Mouse (Mus musculus): ENCODE results near the gene Arhgap22. TPM values are rescaled to one million over a fixed set of nuclear protein-coding genes. Genes with fewer than 3 reads are reported as not detected.

Arhgap22 gene
- total and polyA plus RNA-seq, 3 experiments: 0.11 TPM; not detected in 2

- no peak for DNase-seq (ENCODE audit: low read depth, low spot score)
- Histone ChIP-seq H3K9me3 (replicated peaks; ENCODE audit: insufficient read depth, low read length) (no peaks in the 10 kb centered on the region), H3K9ac (ENCODE audit: control insufficient read depth, low read depth, low read length, poor library complexity, severe bottlenecking) (no peak overlapping the region), H3K27me3 (ENCODE audit: control insufficient read depth in 1 of 2, insufficient read depth in 2 of 2, low read length in 2 of 2) (peaks cover 0 to 1% of the 10 kb centered on the region in 2 experiments; a peak in 1 of 4 replicates), H3K4me3 (ENCODE audit: control insufficient read depth in 1 of 2, insufficient read depth in 1 of 2, low read depth in 2 of 2, low read length in 2 of 2) (no peak overlapping the region), H3K27ac (ENCODE audit: control insufficient read depth, low read depth, low read length) (no peak overlapping the region), H3K4me1 (ENCODE audit: control insufficient read depth in 1 of 2, insufficient read depth in 2 of 2, low read length in 2 of 2) (no peaks in the 10 kb centered on the region), H3K36me3 (ENCODE audit: control insufficient read depth in 1 of 2, insufficient read depth in 2 of 2, low read length in 2 of 2) (no peaks in the 10 kb centered on the region), H3K79me2 (ENCODE audit: control insufficient read depth, insufficient read depth, low read length, poor library complexity) (no peaks in the 10 kb centered on the region)
- no peak for TF ChIP-seq ETS1 (IDR thresholded peaks at IDR 0.05; ENCODE audit: low read depth, low read length)
- no peak for TF ChIP-seq KAT2A (conservative IDR thresholded peaks at IDR 0.05; ENCODE audit: low read depth, low read length)
- TF ChIP-seq USF2 (IDR thresholded peaks at IDR 0.05; ENCODE audit: borderline replicate concordance in 1 of 2, insufficient read depth in 1 of 2, low read depth in 1 of 2, low read length in 2 of 2): no peak
- no peak for TF ChIP-seq MXI1 (IDR thresholded peaks at IDR 0.05; ENCODE audit: low read depth, low read length)
- TF ChIP-seq CHD2 (IDR thresholded peaks at IDR 0.05; ENCODE audit: low read length): no peak
- no peak for TF ChIP-seq POLR2AphosphoS2 (IDR thresholded peaks at IDR 0.05; ENCODE audit: low read length)
- TF ChIP-seq NRF1 (IDR thresholded peaks at IDR 0.05; ENCODE audit: insufficient read depth, low read depth, low read length, poor library complexity, severe bottlenecking): no peak
- no peak for TF ChIP-seq HCFC1 (IDR thresholded peaks at IDR 0.05; ENCODE audit: low read depth, low read length)
- no peak for TF ChIP-seq RCOR1 (IDR thresholded peaks at IDR 0.05; ENCODE audit: low read depth, low read length)
- TF ChIP-seq MAFK (IDR thresholded peaks at IDR 0.05; ENCODE audit: borderline replicate concordance, low read depth, low read length): no peak
- TF ChIP-seq CHD1 (IDR thresholded peaks at IDR 0.05; ENCODE audit: low read depth, low read length): no peak
- no peak for TF ChIP-seq MYC (IDR thresholded peaks at IDR 0.05; ENCODE audit: low read depth, low read length)
Observed at GRCm38 (mm10) chr14:33231311-33231710, 17.5 kb downstream of the Arhgap22 start.

GRCm38 (mm10) chr14:33232048-33232447, 18.2 kb downstream of the Arhgap22 start:
- H3K9me3 ChIP-seq (replicated peaks; ENCODE audit: insufficient read depth, low read length): no peaks in the 10 kb centered on the region
- H3K9ac ChIP-seq (ENCODE audit: control insufficient read depth, low read depth, low read length, poor library complexity, severe bottlenecking): no peak overlapping the region
- H3K4me3 ChIP-seq (ENCODE audit: control insufficient read depth in 1 of 2, insufficient read depth in 1 of 2, low read depth in 2 of 2, low read length in 2 of 2): no peak overlapping the region
- no peak overlapping the region for H3K27ac ChIP-seq (ENCODE audit: control insufficient read depth, low read depth, low read length)
- H3K27me3 ChIP-seq (ENCODE audit: control insufficient read depth in 1 of 2, insufficient read depth in 2 of 2, low read length in 2 of 2): peaks cover 0 to 1% of the 10 kb centered on the region in 2 experiments; a peak in 1 of 4 replicates
- no peaks in the 10 kb centered on the region for H3K79me2 ChIP-seq (ENCODE audit: control insufficient read depth, insufficient read depth, low read length, poor library complexity)
- TF ChIP-seq ZNF384 (IDR thresholded peaks at IDR 0.05; ENCODE audit: low read depth, low read length): no peak
- no peak for DNase-seq (ENCODE audit: low read depth, low spot score)
- H3K4me1 ChIP-seq (ENCODE audit: control insufficient read depth in 1 of 2, insufficient read depth in 2 of 2, low read length in 2 of 2): no peaks in the 10 kb centered on the region
- no peaks in the 10 kb centered on the region for H3K36me3 ChIP-seq (ENCODE audit: control insufficient read depth in 1 of 2, insufficient read depth in 2 of 2, low read length in 2 of 2)

GRCm38 (mm10) chr14:33235661-33236060, 21.8 kb downstream of the Arhgap22 start:
- Histone ChIP-seq H3K79me2 (ENCODE audit: control insufficient read depth, insufficient read depth, low read length, poor library complexity) (no peaks in the 10 kb centered on the region), H3K9ac (ENCODE audit: control insufficient read depth, low read depth, low read length, poor library complexity, severe bottlenecking) (no peak overlapping the region), H3K4me1 (ENCODE audit: control insufficient read depth in 1 of 2, insufficient read depth in 2 of 2, low read length in 2 of 2) (no peaks in the 10 kb centered on the region), H3K9me3 (replicated peaks; ENCODE audit: insufficient read depth, low read length) (no peaks in the 10 kb centered on the region), H3K27me3 (ENCODE audit: control insufficient read depth in 1 of 2, insufficient read depth in 2 of 2, low read length in 2 of 2) (0 out of 4 replicates have a peak, but pooled peaks cover 0 to 1% of the 10 kb centered on the region in 2 experiments), H3K36me3 (ENCODE audit: control insufficient read depth in 1 of 2, insufficient read depth in 2 of 2, low read length in 2 of 2) (no peaks in the 10 kb centered on the region), H3K27ac (ENCODE audit: control insufficient read depth, low read depth, low read length) (no peak overlapping the region), H3K4me3 (ENCODE audit: control insufficient read depth in 1 of 2, insufficient read depth in 1 of 2, low read depth in 2 of 2, low read length in 2 of 2) (no peak overlapping the region)
- TF ChIP-seq POLR2AphosphoS5 (IDR thresholded peaks at IDR 0.05; ENCODE audit: borderline replicate concordance, low read depth, low read length): no peak
- no peak for TF ChIP-seq UBTF (IDR thresholded peaks at IDR 0.05; ENCODE audit: borderline replicate concordance, insufficient read depth, low read depth, low read length)
- TF ChIP-seq GABPA (IDR thresholded peaks at IDR 0.05; ENCODE audit: low read depth, low read length): no peak
- TF ChIP-seq SMC3 (IDR thresholded peaks at IDR 0.05; ENCODE audit: low read depth, low read length): no peak
- no peak for TF ChIP-seq GATA1 (IDR thresholded peaks at IDR 0.05; ENCODE audit: low read depth, low read length)
- no peak for TF ChIP-seq TCF12 (IDR thresholded peaks at IDR 0.05; ENCODE audit: low read depth, low read length)
- TF ChIP-seq JUND (IDR thresholded peaks at IDR 0.05; ENCODE audit: low read depth, low read length): no peak
- no peak for TF ChIP-seq EP300 (IDR thresholded peaks at IDR 0.05; ENCODE audit: low read depth in 1 of 2, low read length in 2 of 2)
- no peak for TF ChIP-seq ZC3H11A (IDR thresholded peaks at IDR 0.05; ENCODE audit: low read depth, low read length)
- no peak for TF ChIP-seq CHD2 (IDR thresholded peaks at IDR 0.05; ENCODE audit: low read length)
- no peak for TF ChIP-seq SIN3A (IDR thresholded peaks at IDR 0.05; ENCODE audit: low read length)
- no peak for DNase-seq (ENCODE audit: low read depth, low spot score)

Measured in MEL (cell line).